Mouse (Mus musculus): ENCODE data around the gene Ldlrad3.

The Ldlrad3 gene

GRCm38 (mm10) chr2:101992574-101993310, 193.4 kb downstream of the Ldlrad3 start:
- DNase-seq, result no peak

GRCm38 (mm10) chr2:101991726-101992125, 194.5 kb downstream of the Ldlrad3 start:
- DNase-seq, result no peak

- no peak for DNase-seq
Observed at GRCm38 (mm10) chr2:101986344-101987087, 199.7 kb downstream of the Ldlrad3 start.

GRCm38 (mm10) chr2:101983853-101984543, 202.2 kb downstream of the Ldlrad3 start:
- no peak for DNase-seq

- DNase-seq, result no peak
Observed at GRCm38 (mm10) chr2:101983082-101983852, 202.9 kb downstream of the Ldlrad3 start.

GRCm38 (mm10) chr2:101981964-101982498, 204.2 kb downstream of the Ldlrad3 start:
- DNase-seq, result no peak

- no peak for DNase-seq
Observed at GRCm38 (mm10) chr2:101981211-101981610, 205.0 kb downstream of the Ldlrad3 start.

GRCm38 (mm10) chr2:101980456-101980947, 205.7 kb downstream of the Ldlrad3 start:
- DNase-seq, result no peak

GRCm38 (mm10) chr2:101978534-101979525, 207.4 kb downstream of the Ldlrad3 start:
- peak; percentile 98 for DNase-seq

- no peak for DNase-seq
Observed at GRCm38 (mm10) chr2:101976399-101977064, 209.7 kb downstream of the Ldlrad3 start.

GRCm38 (mm10) chr2:101973810-101974209, 212.4 kb downstream of the Ldlrad3 start:
- DNase-seq, result peak; percentile 49

- DNase-seq, result no peak
Observed at GRCm38 (mm10) chr2:101967601-101968000, 218.6 kb downstream of the Ldlrad3 start.

- no peak for DNase-seq
Observed at GRCm38 (mm10) chr2:101967152-101967551, 219.0 kb downstream of the Ldlrad3 start.

GRCm38 (mm10) chr2:101966017-101966416, 220.2 kb downstream of the Ldlrad3 start:
- DNase-seq, result no peak

GRCm38 (mm10) chr2:101965515-101965914, 220.7 kb downstream of the Ldlrad3 start:
- no peak for DNase-seq

- DNase-seq, result no peak
Observed at GRCm38 (mm10) chr2:101963367-101963766, 222.8 kb downstream of the Ldlrad3 start.

- no peak for DNase-seq
Observed at GRCm38 (mm10) chr2:101962349-101962748, 223.8 kb downstream of the Ldlrad3 start.

GRCm38 (mm10) chr2:101961391-101961790, 224.8 kb downstream of the Ldlrad3 start:
- no peak for DNase-seq

- DNase-seq, result no peak
Observed at GRCm38 (mm10) chr2:101960658-101961057, 225.5 kb downstream of the Ldlrad3 start.

- peak; percentile 74 for DNase-seq
Observed at GRCm38 (mm10) chr2:101956125-101956524, 230.1 kb downstream of the Ldlrad3 start.

All from retina, postnatal 1 day (tissue).